Mouse (Mus musculus) heart, embryonic 14.5 days (tissue): ENCODE data around the gene Madd. TPM values are rescaled to one million over a fixed set of nuclear protein-coding genes. Genes with fewer than 3 reads are reported as not detected.

ENCODE experiments used
- ATAC-seq: fragments of 200-750 bp; cut with Nextera tagmentation; 2 replicates; pipeline ENCODE4 v1.8.0; 2017; ENCODE audit warnings: low read depth, moderate TSS enrichment; ENCODE audit not compliant: insufficient number of reproducible peaks, insufficient read depth, low FRiP score
- H3K27ac ChIP-seq, 2 experiments: fragments of 200-500 bp in 1 of 2; fragments of 300-500 bp in 1 of 2; sonication (generic) in 1 of 2; replicated peaks in 1 of 2; 2 replicates each; pipeline ENCODE4 v1.5.1; 2012 to 2014; ENCODE audit warnings: low read depth in 2 of 2, low read length in 2 of 2, control low read depth in 1 of 2, mild to moderate bottlenecking in 1 of 2, mixed read lengths in 1 of 2; ENCODE audit not compliant: control insufficient read depth in 1 of 2, insufficient read depth in 1 of 2
- H3K27me3 ChIP-seq: fragments of 300-500 bp; sonication (generic); 2 replicates; pipeline ENCODE4 v1.6.1; 2014; ENCODE audit warnings: mild to moderate bottlenecking, low read length, control low read depth; ENCODE audit not compliant: control insufficient read depth, insufficient read depth
- H3K36me3 ChIP-seq: fragments of 300-500 bp; sonication (generic); 2 replicates; pipeline ENCODE4 v1.6.1; 2014; ENCODE audit warnings: mild to moderate bottlenecking, control low read depth, low read length, mixed read lengths; ENCODE audit not compliant: control insufficient read depth, insufficient read depth
- H3K4me1 ChIP-seq, 2 experiments: fragments of 200-500 bp in 1 of 2; fragments of 300-500 bp in 1 of 2; sonication (generic) in 1 of 2; 2 replicates each; pipeline ENCODE4 v1.6.1; 2012 to 2014; ENCODE audit warnings: low read length in 2 of 2, control low read depth in 1 of 2, mixed read lengths in 1 of 2; ENCODE audit not compliant: control insufficient read depth in 2 of 2, insufficient read depth in 2 of 2
- H3K4me2 ChIP-seq: fragments of 300-500 bp; sonication (generic); 2 replicates; pipeline ENCODE4 v1.6.1; 2014; ENCODE audit warnings: mild to moderate bottlenecking, low read length
- H3K4me3 ChIP-seq, 2 experiments: fragments of 200-500 bp in 1 of 2; fragments of 300-500 bp in 1 of 2; sonication (generic) in 1 of 2; 2 replicates each; pipeline ENCODE4 v1.5.1; 2012 to 2014; ENCODE audit warnings: low read length in 2 of 2, mild to moderate bottlenecking in 2 of 2, control low read depth in 1 of 2, low read depth in 1 of 2, moderate library complexity in 1 of 2; ENCODE audit not compliant: control insufficient read depth in 1 of 2, insufficient read depth in 1 of 2
- H3K9ac ChIP-seq: fragments of 300-500 bp; sonication (generic); 2 replicates; pipeline ENCODE4 v1.6.1; 2014; ENCODE audit warnings: mild to moderate bottlenecking, low read length
- H3K9me3 ChIP-seq: fragments of 300-500 bp; sonication (generic); 2 replicates; pipeline ENCODE4 v1.6.1; 2016; ENCODE audit warnings: low read length, control low read depth; ENCODE audit not compliant: control insufficient read depth
- WGBS: fragments of 180-500 bp; shearing (Covaris S2); extraction: QIAGEN DNeasy Blood & Tissue Kit; methylation state at CpG from one replicate; pipeline ENCODE4 v1.1.7; 2014; 5-methylcytosine and 5-hydroxymethylcytosine counted together
- polyA plus RNA-seq: library from polyadenylated mRNA; unstranded; fragments of >200 nt; fragmentation: Nextera tagmentation; extraction: Ambion mirVana; gene quantifications from 2 replicates; pipeline ENCODE4 v1.2.1, GENCODE M21; 2014

The Madd gene
- polyA plus RNA-seq, 1 experiment from 2014 or later: 5.2 TPM

GRCm38 (mm10) chr2:91175490-91175889, 8.1 kb downstream of the Madd start:
- H3K27ac ChIP-seq: no peak overlapping the region
- H3K4me2 ChIP-seq: no peak overlapping the region
- no peak overlapping the region for H3K9ac ChIP-seq
- no peaks in the 10 kb centered on the region for H3K4me1 ChIP-seq
- 52% methylated on average over 4 of the region's 4 CpGs for WGBS
- H3K27me3 ChIP-seq: no peaks in the 10 kb centered on the region
- ATAC-seq: no peak
- H3K36me3 ChIP-seq: peaks cover 8% of the 10 kb centered on the region; the same call in 1 of the 2 replicates
- H3K9me3 ChIP-seq: no peaks in the 10 kb centered on the region
- no peak overlapping the region for H3K4me3 ChIP-seq

GRCm38 (mm10) chr2:91169587-91170322, 13.9 kb downstream of the Madd start:
- no peak overlapping the region for H3K4me2 ChIP-seq
- no peaks in the 10 kb centered on the region for H3K9me3 ChIP-seq
- ATAC-seq: no peak
- no peak overlapping the region for H3K9ac ChIP-seq
- H3K27me3 ChIP-seq: no peaks in the 10 kb centered on the region
- peaks cover 22% of the 10 kb centered on the region for H3K36me3 ChIP-seq
- H3K27ac ChIP-seq: no peak overlapping the region
- H3K4me1 ChIP-seq: peaks cover 3 to 4% of the 10 kb centered on the region in 2 experiments; a peak in 2 of 4 replicates
- H3K4me3 ChIP-seq: no peak overlapping the region
- 68% methylated on average over 25 of the region's 25 CpGs for WGBS

GRCm38 (mm10) chr2:91167629-91168028, 16.0 kb downstream of the Madd start:
- 60% methylated on average over 4 of the region's 4 CpGs for WGBS
- Histone ChIP-seq H3K4me1 (peaks cover 3 to 4% of the 10 kb centered on the region in 2 experiments; a peak in 2 of 4 replicates), H3K27me3 (no peaks in the 10 kb centered on the region), H3K9me3 (no peaks in the 10 kb centered on the region), H3K4me2 (no peak overlapping the region), H3K27ac (no peak overlapping the region), H3K36me3 (peaks cover 24% of the 10 kb centered on the region), H3K9ac (no peak overlapping the region), H3K4me3 (no peak overlapping the region)
- ATAC-seq: no peak

- ATAC-seq: no peak
- peaks cover 24% of the 10 kb centered on the region for H3K36me3 ChIP-seq
- no peak overlapping the region for H3K4me2 ChIP-seq
- H3K4me3 ChIP-seq: no peak overlapping the region
- H3K9ac ChIP-seq: no peak overlapping the region
- no peaks in the 10 kb centered on the region for H3K27me3 ChIP-seq
- no peaks in the 10 kb centered on the region for H3K9me3 ChIP-seq
- WGBS: 28% methylated on average over 6 of the region's 6 CpGs
- H3K4me1 ChIP-seq: peaks cover 10 to 15% of the 10 kb centered on the region in 2 experiments
- no peak overlapping the region for H3K27ac ChIP-seq
Measured at GRCm38 (mm10) chr2:91164991-91165390, 18.6 kb downstream of the Madd start.

- WGBS: 88% methylated on average over 5 of the region's 5 CpGs
- Histone ChIP-seq H3K4me1 (peaks cover 14 to 20% of the 10 kb centered on the region in 2 experiments), H3K4me3 (no peak overlapping the region), H3K4me2 (no peak overlapping the region), H3K9ac (no peak overlapping the region), H3K9me3 (no peaks in the 10 kb centered on the region), H3K27ac (no peak overlapping the region), H3K36me3 (peaks cover 16% of the 10 kb centered on the region), H3K27me3 (no peaks in the 10 kb centered on the region)
- no peak for ATAC-seq
Measured at GRCm38 (mm10) chr2:91163532-91163931, 20.1 kb downstream of the Madd start.

- Histone ChIP-seq H3K9ac (no peak overlapping the region), H3K36me3 (peaks cover 16% of the 10 kb centered on the region), H3K4me3 (no peak overlapping the region), H3K27me3 (no peaks in the 10 kb centered on the region), H3K4me2 (no peak overlapping the region), H3K9me3 (no peaks in the 10 kb centered on the region), H3K4me1 (peaks cover 14 to 20% of the 10 kb centered on the region in 2 experiments), H3K27ac (no peak overlapping the region)
- 83% methylated on average over 4 of the region's 4 CpGs for WGBS
- ATAC-seq: no peak
Measured at GRCm38 (mm10) chr2:91162952-91163351, 20.7 kb downstream of the Madd start.

GRCm38 (mm10) chr2:91160591-91160990, 23.0 kb downstream of the Madd start:
- WGBS: 33% methylated on average over 6 of the region's 6 CpGs
- Histone ChIP-seq H3K4me1 (peaks cover 14 to 20% of the 10 kb centered on the region in 2 experiments), H3K27me3 (no peaks in the 10 kb centered on the region), H3K9ac (no peak overlapping the region), H3K9me3 (no peaks in the 10 kb centered on the region), H3K4me3 (no peak overlapping the region), H3K27ac (peak overlapping the region; percentile 6 to 46; a peak in 3 of 4 replicates), H3K36me3 (0 out of 2 replicates have a peak, but pooled peaks cover 6% of the 10 kb centered on the region), H3K4me2 (no peak overlapping the region)
- no peak for ATAC-seq
